Mouse (Mus musculus) hindbrain, postnatal 0 days (tissue): Measurements from ENCODE around the gene Emg1. TPM values are rescaled to one million over a fixed set of nuclear protein-coding genes. Genes with fewer than 3 reads are reported as not detected.

Source experiments
- ATAC-seq: fragments of 200-750 bp; cut with Nextera tagmentation; 2 replicates; pipeline ENCODE4 v1.8.0; 2017; ENCODE audit warnings: mild to moderate bottlenecking, moderate TSS enrichment, moderate library complexity
- DNase-seq: peaks from one replicate; pipeline ENCODE4 v3.0.0-alpha.2; 2015; ENCODE audit warnings: low spot score
- H3K27ac ChIP-seq: fragments of 300-500 bp; sonication (generic); 2 replicates; pipeline ENCODE4 v1.5.1; 2014; ENCODE audit warnings: mild to moderate bottlenecking
- H3K27me3 ChIP-seq: fragments of 300-500 bp; sonication (generic); 2 replicates; pipeline ENCODE4 v1.6.1; 2014; ENCODE audit warnings: low read length, mixed read lengths; ENCODE audit not compliant: insufficient read depth
- H3K36me3 ChIP-seq: fragments of 300-500 bp; sonication (generic); 2 replicates; pipeline ENCODE4 v1.6.1; 2014; ENCODE audit warnings: low read length, mixed read lengths; ENCODE audit not compliant: insufficient read depth
- H3K4me1 ChIP-seq: fragments of 300-500 bp; sonication (generic); 2 replicates; pipeline ENCODE4 v1.6.1; 2014; ENCODE audit warnings: antibody characterized with exemption, low read length, mixed read lengths; ENCODE audit not compliant: insufficient read depth
- H3K4me2 ChIP-seq: fragments of 300-500 bp; sonication (generic); 2 replicates; pipeline ENCODE4 v1.6.1; 2014; ENCODE audit warnings: low read depth, mild to moderate bottlenecking, low read length, moderate library complexity, mixed read lengths
- H3K4me3 ChIP-seq: fragments of 300-500 bp; sonication (generic); 2 replicates; pipeline ENCODE4 v1.5.1; 2014; ENCODE audit warnings: low read length
- H3K9ac ChIP-seq: fragments of 300-500 bp; sonication (generic); replicated peaks from 2 replicates; pipeline ENCODE4 v1.6.1; 2014; ENCODE audit warnings: mild to moderate bottlenecking, low read length, moderate library complexity, mixed read lengths
- H3K9me3 ChIP-seq: fragments of 300-500 bp; sonication (generic); 2 replicates; pipeline ENCODE4 v1.6.1; 2016; ENCODE audit warnings: low read length, mixed read lengths
- CTCF ChIP-seq: IDR thresholded peaks from 2 replicates; pipeline ENCODE4 v1.5.1; 2016; ENCODE audit warnings: antibody characterized with exemption, control low read depth, low read depth
- WGBS: fragments of 180-500 bp; shearing (Covaris S2); extraction: QIAGEN DNeasy Blood & Tissue Kit; methylation state at CpG from one replicate; pipeline ENCODE4 v1.1.7; 2014; 5-methylcytosine and 5-hydroxymethylcytosine counted together
- polyA plus RNA-seq: library from polyadenylated mRNA; unstranded; fragments of >200 nt; fragmentation: Nextera tagmentation; extraction: Ambion mirVana; gene quantifications from 2 replicates; pipeline ENCODE4 v1.2.1, GENCODE M21; 2015
- total RNA-seq: library from RNA; depleted of rRNA; stranded (reverse); fragments of >200 nt; gene quantifications from 2 replicates; pipeline ENCODE4 v1.2.3, GENCODE M21; 2014

The Emg1 gene
- total and polyA plus RNA-seq, 2 experiments from 2014 or later: 100 to 102 TPM

- WGBS: 89% methylated on average over 7 of the region's 7 CpGs
- Histone ChIP-seq H3K36me3 (no peaks in the 10 kb centered on the region), H3K4me1 (no peaks in the 10 kb centered on the region), H3K4me2 (no peak overlapping the region), H3K27ac (no peak overlapping the region), H3K4me3 (no peak overlapping the region), H3K27me3 (no peaks in the 10 kb centered on the region), H3K9ac (no peak overlapping the region), H3K9me3 (no peaks in the 10 kb centered on the region)
- ATAC-seq (no peak), DNase-seq (no peak)
- TF ChIP-seq CTCF: no peak
Measured at GRCm38 (mm10) chr6:124731038-124731437, 19.1 kb upstream of the Emg1 start.

DNA sequence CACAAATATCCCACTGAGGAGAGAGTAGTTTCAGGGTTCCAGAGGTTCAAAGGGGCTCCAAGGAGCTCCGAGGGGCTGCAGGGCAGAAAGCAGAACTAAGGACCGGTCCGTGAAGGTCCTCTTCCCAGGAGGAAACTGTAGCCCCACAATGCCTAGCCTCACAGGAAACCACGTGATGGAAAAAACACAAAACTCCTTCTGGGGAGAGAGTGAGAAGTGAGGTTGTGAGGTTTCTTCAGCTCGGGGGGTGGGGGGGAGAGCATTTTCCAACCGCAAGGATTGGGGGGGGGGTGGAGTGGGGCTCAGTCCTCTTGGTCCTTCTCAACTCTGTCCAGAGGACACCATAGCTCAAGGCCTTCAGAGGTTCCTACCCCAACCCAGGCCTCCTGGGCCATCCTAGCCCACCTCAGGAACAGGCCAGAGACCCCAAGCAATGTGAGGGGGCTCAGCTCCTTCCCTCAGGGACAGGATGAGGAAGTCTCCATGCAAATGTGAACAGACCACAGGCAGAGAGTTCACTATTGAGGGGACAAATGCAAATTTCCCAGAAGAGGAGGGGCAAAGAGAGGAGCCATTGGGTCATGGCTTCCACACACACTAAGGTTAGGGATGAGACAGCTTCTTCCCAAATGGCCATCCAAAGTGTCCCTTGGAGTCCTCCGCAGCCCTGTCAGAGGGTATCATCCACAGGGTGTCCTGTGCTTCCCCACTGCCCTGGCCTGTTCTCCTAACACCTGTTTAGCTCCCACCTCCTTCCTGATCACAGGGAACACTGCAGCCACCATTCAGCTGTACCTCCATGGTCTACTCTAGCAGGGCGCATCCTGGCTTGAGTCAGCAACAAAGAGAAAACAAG is 18.1 kb upstream of the Emg1 start:
- 90% methylated on average over 8 of the region's 8 CpGs for WGBS
- Histone ChIP-seq H3K4me3 (no peak overlapping the region), H3K27ac (no peak overlapping the region), H3K4me1 (no peaks in the 10 kb centered on the region), H3K4me2 (no peak overlapping the region), H3K9ac (no peak overlapping the region), H3K27me3 (no peaks in the 10 kb centered on the region), H3K36me3 (no peaks in the 10 kb centered on the region), H3K9me3 (no peaks in the 10 kb centered on the region)
- ATAC-seq: no peak
- DNase-seq: no peak
- TF ChIP-seq CTCF: no peak

- no peak for TF ChIP-seq CTCF
- no peaks in the 10 kb centered on the region for H3K27me3 ChIP-seq
- H3K4me2 ChIP-seq: no peak overlapping the region
- H3K9me3 ChIP-seq: no peaks in the 10 kb centered on the region
- H3K27ac ChIP-seq: no peak overlapping the region
- DNase-seq (no peak), ATAC-seq (no peak)
- no peaks in the 10 kb centered on the region for H3K36me3 ChIP-seq
- no peak overlapping the region for H3K4me3 ChIP-seq
- H3K4me1 ChIP-seq: no peaks in the 10 kb centered on the region
- WGBS: 89% methylated on average over 10 of the region's 10 CpGs
- no peak overlapping the region for H3K9ac ChIP-seq
Measured at GRCm38 (mm10) chr6:124728621-124729020, 16.6 kb upstream of the Emg1 start.

DNA sequence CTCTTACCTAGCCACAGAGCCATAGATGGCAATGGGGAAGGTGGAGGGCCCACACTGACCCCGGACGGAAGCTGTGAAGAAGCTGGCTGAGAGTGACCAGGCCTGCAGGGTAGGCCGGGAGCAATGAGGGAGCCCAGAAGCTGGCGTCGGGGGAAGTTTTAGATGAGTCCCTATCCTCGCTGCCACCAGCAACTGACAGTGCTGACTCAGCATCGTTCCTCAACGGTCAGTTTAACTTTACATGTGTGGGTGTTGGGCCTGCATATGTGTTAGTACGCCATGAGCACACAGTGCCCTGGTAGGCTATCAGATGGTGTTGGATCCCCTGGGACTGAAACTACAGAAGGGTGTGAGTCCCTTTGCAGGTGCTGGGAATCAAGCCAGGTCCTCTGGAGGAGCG is 12.5 kb upstream of the Emg1 start:
- no peaks in the 10 kb centered on the region for H3K27me3 ChIP-seq
- H3K36me3 ChIP-seq: no peaks in the 10 kb centered on the region
- 88% methylated on average over 10 of the region's 10 CpGs for WGBS
- no peak overlapping the region for H3K4me2 ChIP-seq
- DNase-seq (no peak), ATAC-seq (no peak)
- no peaks in the 10 kb centered on the region for H3K4me1 ChIP-seq
- no peak overlapping the region for H3K27ac ChIP-seq
- H3K4me3 ChIP-seq: no peak overlapping the region
- H3K9me3 ChIP-seq: no peaks in the 10 kb centered on the region
- no peak for TF ChIP-seq CTCF
- no peak overlapping the region for H3K9ac ChIP-seq

- H3K27ac ChIP-seq: no peak overlapping the region
- no peak overlapping the region for H3K4me2 ChIP-seq
- DNase-seq (no peak), ATAC-seq (no peak)
- H3K36me3 ChIP-seq: no peaks in the 10 kb centered on the region
- no peak for TF ChIP-seq CTCF
- no peaks in the 10 kb centered on the region for H3K4me1 ChIP-seq
- no peak overlapping the region for H3K9ac ChIP-seq
- H3K4me3 ChIP-seq: no peak overlapping the region
- WGBS: 77% methylated on average over 8 of the region's 8 CpGs
- no peaks in the 10 kb centered on the region for H3K27me3 ChIP-seq
- H3K9me3 ChIP-seq: no peaks in the 10 kb centered on the region
Measured at GRCm38 (mm10) chr6:124723541-124723940, 11.6 kb upstream of the Emg1 start.

DNA sequence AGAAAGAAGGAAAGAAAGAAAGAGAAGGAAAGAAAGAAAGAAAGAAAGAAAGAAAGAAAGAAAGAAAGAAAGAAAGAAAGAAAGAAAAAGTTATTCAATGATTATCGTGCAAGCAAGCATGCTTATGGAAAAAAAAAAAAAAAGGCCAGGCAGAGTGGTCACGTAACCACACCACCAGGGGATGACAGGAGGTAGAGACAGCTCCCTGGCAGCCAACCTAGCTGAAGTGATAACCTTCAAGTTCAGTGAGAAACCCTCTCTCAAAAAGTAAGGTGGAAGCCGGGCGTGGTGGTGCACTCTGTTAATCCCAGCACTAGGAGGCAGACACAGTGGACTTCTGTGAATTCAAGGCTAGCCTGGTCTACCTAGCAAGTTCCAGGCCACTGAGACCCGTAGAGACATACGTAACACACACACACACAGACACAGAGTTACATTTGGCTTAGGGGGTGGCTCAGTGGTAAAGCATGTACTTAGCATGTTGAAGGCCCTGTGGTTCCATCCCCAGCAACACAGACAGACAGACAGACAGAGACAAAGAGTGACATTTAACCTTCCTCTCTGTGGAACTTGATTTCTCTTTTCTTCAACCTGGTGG is 11.0 kb upstream of the Emg1 start:
- H3K4me3 ChIP-seq: no peak overlapping the region
- H3K27ac ChIP-seq: no peak overlapping the region
- ATAC-seq: no peak
- WGBS: 84% methylated on average over 6 of the region's 6 CpGs
- H3K4me1 ChIP-seq: no peaks in the 10 kb centered on the region
- H3K4me2 ChIP-seq: no peak overlapping the region
- TF ChIP-seq CTCF: no peak
- H3K9me3 ChIP-seq: no peaks in the 10 kb centered on the region
- no peaks in the 10 kb centered on the region for H3K27me3 ChIP-seq
- no peaks in the 10 kb centered on the region for H3K36me3 ChIP-seq
- no peak overlapping the region for H3K9ac ChIP-seq
- no peak for DNase-seq

DNA sequence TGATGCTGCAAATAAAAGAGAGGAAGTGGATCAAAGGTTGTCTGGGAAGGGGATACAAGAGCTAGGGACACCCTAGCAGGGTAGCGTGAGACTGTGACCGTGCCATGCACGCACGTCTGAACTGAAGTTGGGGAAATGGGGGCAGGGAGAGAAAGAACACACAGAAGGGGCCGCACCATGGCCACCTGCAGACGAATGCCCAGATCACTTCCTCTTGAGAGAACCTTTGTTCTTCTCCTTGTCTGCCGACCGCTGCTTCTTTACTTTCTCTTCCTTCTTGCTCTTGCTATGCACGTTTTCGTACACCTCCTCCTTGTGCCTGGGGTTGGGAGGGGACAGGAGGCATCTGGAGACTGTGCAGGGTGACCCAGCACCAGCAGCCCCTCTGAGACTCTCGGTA is 8.9 kb upstream of the Emg1 start:
- H3K36me3 ChIP-seq: peaks cover 13% of the 10 kb centered on the region; the same call in 1 of the 2 replicates
- 57% methylated on average over 11 of the region's 11 CpGs for WGBS
- no peaks in the 10 kb centered on the region for H3K9me3 ChIP-seq
- H3K9ac ChIP-seq: no peak overlapping the region
- H3K4me1 ChIP-seq: no peaks in the 10 kb centered on the region
- ATAC-seq: no peak
- TF ChIP-seq CTCF: no peak
- no peak overlapping the region for H3K27ac ChIP-seq
- no peak overlapping the region for H3K4me2 ChIP-seq
- no peak for DNase-seq
- H3K4me3 ChIP-seq: no peak overlapping the region
- no peaks in the 10 kb centered on the region for H3K27me3 ChIP-seq
